Mouse (Mus musculus) layer of hippocampus, postnatal 36 days (tissue): ENCODE data around the gene Hist1h4n. TPM values are rescaled to one million over a fixed set of nuclear protein-coding genes. Genes with fewer than 3 reads are reported as not detected.
"Not testable (repeated sequence)": the region's sequence is repeated elsewhere in the genome, so short reads cannot be mapped to it uniquely, and the experiment has no call there.

Experiments used
- DNase-seq, 2 experiments: peaks; one replicate each; pipeline ENCODE4 v3.0.0; 2022
- total RNA-seq, 2 experiments: library from RNA; stranded (reverse); gene quantifications; 2 replicates each; pipeline ENCODE4 v1.2.3; 2021

The Hist1h4n gene
- 10 to 100 TPM; 29.3 to 57.3 TPM for total RNA-seq

- peak; percentile 33 to 36 for DNase-seq
These were observed at the start of gene Hist1h4n for GRCm38 (mm10) chr13:21831418-21832394. TSS of gene Hist1h4n (minus strand) at chr13:21832196.

- DNase-seq: no peak
These were observed 48.7 kb upstream of the Hist1h4n start for GRCm38 (mm10) chr13:21880735-21881134.

- DNase-seq: not testable (repeated sequence)
These were observed 33.5 kb upstream of the Hist1h4n start for GRCm38 (mm10) chr13:21865503-21865902.

- DNase-seq: no peak
These were observed 29.6 kb upstream of the Hist1h4n start for GRCm38 (mm10) chr13:21861608-21862007.

GRCm38 (mm10) chr13:21855698-21856162, 23.7 kb upstream of the Hist1h4n start:
- peak; percentile 16 to 52 for DNase-seq

- peak; percentile 85 to 90 for DNase-seq
These were observed 23.1 kb upstream of the Hist1h4n start for GRCm38 (mm10) chr13:21855146-21855545.

GRCm38 (mm10) chr13:21852215-21852945, 20.4 kb upstream of the Hist1h4n start:
- no peak for DNase-seq

GRCm38 (mm10) chr13:21850696-21851095, 18.7 kb upstream of the Hist1h4n start:
- DNase-seq: not testable (repeated sequence)

GRCm38 (mm10) chr13:21847883-21848282, 15.9 kb upstream of the Hist1h4n start:
- DNase-seq: no peak

GRCm38 (mm10) chr13:21846356-21846755, 14.4 kb upstream of the Hist1h4n start:
- not testable (repeated sequence) for DNase-seq

- DNase-seq: not testable (repeated sequence)
These were observed 8.5 kb upstream of the Hist1h4n start for GRCm38 (mm10) chr13:21840508-21840907.

- not testable (repeated sequence) for DNase-seq
These were observed 1.5 kb upstream of the Hist1h4n start, which contains the start of the genes Hist1h2ap and Hist1h2br for GRCm38 (mm10) chr13:21833461-21833860. TSS of gene Hist1h2ap (minus strand) at chr13:21833507. TSS of gene Hist1h2br (plus strand) at chr13:21833743.

GRCm38 (mm10) chr13:21830344-21830743, 1.7 kb downstream of the Hist1h4n start:
- no peak for DNase-seq

- no peak for DNase-seq
These were observed 3.5 kb downstream of the Hist1h4n start for GRCm38 (mm10) chr13:21828511-21828910.

GRCm38 (mm10) chr13:21820082-21820890, 11.7 kb downstream of the Hist1h4n start:
- not testable (repeated sequence) for DNase-seq

- not testable (repeated sequence) for DNase-seq
These were observed 19.9 kb downstream of the Hist1h4n start for GRCm38 (mm10) chr13:21812092-21812491.

GRCm38 (mm10) chr13:21811539-21811938, 20.5 kb downstream of the Hist1h4n start, which contains the start of gene Hist1h4m:
TSS of gene Hist1h4m (plus strand) at chr13:21811746.
- peak; percentile 42 to 63 for DNase-seq

GRCm38 (mm10) chr13:21811074-21811473, 20.9 kb downstream of the Hist1h4n start:
- not testable (repeated sequence) for DNase-seq

- DNase-seq: not testable (repeated sequence)
These were observed 21.9 kb downstream of the Hist1h4n start, which contains the start of the genes Hist1h2bq and Hist1h2ao for GRCm38 (mm10) chr13:21810073-21810472. TSS of gene Hist1h2bq (minus strand) at chr13:21810197. TSS of gene Hist1h2ao (plus strand) at chr13:21810465.

GRCm38 (mm10) chr13:21803058-21803457, 28.9 kb downstream of the Hist1h4n start:
- DNase-seq: not testable (repeated sequence)

- DNase-seq: not testable (repeated sequence)
These were observed 34.8 kb downstream of the Hist1h4n start for GRCm38 (mm10) chr13:21797163-21797562.
